Mouse (Mus musculus): Measurements from ENCODE around the gene Ltf.
A peak's percentile ranks its signal among the peaks of the same experiment; 100 is the strongest.

The Ltf gene

DNA sequence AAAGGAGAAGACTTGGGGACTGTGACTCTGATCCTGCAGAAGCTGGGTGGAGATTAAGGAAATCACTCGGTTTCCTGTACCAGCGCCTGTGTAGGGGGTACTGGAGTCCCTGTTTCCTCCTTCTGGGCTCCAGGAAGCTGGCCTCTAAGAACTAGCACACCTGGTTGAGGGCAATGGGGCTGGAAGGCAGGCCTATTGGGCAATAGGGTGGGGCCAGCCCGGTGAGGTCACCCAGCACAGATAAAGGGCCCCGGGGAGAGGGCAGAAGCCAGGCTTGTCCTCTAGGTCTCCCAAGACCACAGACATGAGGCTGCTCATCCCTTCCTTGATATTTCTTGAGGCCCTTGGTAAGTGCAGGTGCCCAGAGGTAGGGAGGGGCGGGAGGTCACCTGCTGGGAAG, at the start of gene Ltf:
Ltf (plus strand) TSS at position 250 of the 400 bp plus-strand sequence.
- DNase-seq (ENCODE audit: low spot score in 2 of 2): no peak

DNA sequence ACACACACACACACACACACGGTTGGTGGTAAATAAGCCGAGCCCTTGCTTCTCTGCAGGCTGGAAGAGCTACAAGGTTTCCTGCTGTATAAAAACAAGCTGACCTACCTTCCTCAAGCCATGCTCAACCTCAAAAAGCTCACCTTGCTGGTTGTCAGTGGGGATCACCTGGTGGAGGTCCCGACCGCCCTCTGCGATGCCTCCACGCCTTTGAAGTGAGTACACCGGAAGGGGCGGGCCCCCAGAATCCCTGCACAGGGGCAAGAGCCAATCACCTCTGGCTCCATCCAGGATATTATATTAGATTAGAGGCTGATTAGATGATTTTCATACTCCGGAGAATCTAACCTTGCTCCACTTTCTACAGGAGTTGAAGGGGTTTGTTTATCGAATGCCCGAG, 39.7 kb upstream of the Ltf start:
- DNase-seq (ENCODE audit: low spot score in 2 of 2): no peak

DNA sequence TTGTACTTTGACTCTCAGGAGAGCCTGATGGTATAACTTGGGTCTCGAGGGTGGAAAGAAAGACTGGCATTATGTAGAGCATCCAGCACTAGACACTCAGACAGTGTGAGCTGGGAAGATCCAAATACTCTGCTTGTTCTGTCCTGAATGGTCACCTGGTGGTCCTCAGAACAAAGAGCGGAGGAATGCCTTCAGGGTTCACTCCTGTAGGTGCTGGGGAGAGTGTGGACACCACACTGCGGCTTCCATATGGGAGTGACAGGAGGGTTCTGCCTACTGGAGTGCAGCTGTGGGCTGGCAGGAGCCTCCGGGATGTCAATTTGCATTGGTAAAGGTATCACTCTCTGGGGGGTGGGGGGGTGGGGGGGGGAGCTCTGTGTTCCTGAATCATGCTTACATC, 36.7 kb upstream of the Ltf start:
- DNase-seq (ENCODE audit: low spot score in 2 of 2): no peak

DNA sequence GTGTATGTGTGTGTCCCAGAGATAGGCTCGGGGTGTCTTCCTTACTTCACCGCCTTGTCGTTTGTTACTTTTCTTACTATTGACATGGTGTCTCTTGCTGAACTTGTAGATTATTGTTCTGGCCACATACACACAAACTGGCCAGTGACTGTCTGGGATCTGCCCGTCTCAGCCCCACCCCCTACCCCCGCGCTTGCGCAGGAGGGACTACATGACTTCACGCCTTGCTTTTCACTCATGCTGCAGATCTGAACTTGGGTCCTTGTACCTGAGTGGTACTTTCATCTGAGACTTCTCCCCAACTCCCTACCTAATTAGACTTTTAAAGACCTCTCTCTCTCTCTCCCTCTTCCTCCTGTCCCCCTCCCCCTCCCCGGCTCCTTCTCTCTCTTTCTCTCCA, 35.0 kb upstream of the Ltf start:
- DNase-seq (ENCODE audit: low spot score in 2 of 2): no peak

DNA sequence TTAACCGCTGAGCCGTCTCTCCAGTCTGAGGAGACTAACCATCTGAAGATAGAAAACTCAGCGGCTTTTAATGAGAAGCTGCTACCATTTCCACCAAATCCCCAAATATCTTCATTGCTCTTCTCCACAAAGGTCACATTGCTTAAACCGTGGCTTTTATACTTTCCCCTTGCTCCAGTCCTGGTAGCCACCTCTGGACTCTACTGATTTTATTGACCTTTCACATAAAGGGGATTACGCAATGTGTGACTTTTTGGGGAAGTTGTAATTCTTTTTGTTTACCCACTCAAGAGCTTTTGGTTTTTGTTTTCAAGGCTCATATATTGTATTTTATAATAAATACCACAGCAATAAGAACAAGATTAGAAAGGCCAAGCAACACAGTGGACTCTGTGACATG, 33.5 kb upstream of the Ltf start:
- DNase-seq (ENCODE audit: low spot score in 2 of 2): no peak

DNA sequence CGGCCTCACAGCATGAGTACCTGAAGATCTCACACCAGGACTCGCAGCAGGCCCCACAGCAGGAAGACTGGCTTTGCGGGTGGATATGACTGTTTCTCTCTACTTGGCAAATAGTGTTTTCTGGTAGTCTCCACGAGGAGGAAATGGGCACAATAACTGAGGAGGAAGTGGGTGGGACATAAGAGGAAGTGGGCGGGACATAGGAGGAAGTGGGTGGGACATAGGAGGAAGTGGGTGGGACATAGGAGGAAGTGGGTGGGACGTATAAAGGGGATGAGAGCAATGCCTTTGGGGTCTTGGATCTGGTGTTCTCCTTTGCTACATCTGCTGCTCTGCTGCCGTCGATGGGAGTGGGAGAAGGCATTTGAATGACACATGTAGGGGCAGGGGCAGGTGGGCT, 33.1 kb upstream of the Ltf start:
- DNase-seq (ENCODE audit: low spot score in 2 of 2): no peak

DNA sequence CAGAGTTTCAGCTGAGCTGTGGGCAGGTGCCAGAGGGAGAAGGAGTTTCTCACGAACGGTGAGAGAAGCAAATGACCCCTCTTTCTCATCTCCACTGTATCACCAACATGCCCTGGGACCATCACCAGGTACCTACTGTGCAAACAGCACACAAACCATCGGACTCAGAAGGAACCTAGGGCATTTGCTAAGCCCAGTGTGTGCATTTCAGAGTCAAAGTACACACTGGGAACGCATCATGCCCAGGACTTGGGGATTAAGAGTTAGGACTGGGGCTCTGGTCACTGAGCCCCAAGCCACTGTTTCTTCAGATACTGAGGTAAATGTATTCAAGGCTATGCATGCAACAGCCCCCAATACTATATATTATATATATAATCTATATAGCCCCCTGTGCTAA, 31.7 kb upstream of the Ltf start:
- DNase-seq (ENCODE audit: low spot score in 2 of 2): no peak

GRCm38 (mm10) chr9:110988078-110988477, 31.0 kb upstream of the Ltf start:
- no peak for DNase-seq (ENCODE audit: low spot score in 2 of 2)

DNA sequence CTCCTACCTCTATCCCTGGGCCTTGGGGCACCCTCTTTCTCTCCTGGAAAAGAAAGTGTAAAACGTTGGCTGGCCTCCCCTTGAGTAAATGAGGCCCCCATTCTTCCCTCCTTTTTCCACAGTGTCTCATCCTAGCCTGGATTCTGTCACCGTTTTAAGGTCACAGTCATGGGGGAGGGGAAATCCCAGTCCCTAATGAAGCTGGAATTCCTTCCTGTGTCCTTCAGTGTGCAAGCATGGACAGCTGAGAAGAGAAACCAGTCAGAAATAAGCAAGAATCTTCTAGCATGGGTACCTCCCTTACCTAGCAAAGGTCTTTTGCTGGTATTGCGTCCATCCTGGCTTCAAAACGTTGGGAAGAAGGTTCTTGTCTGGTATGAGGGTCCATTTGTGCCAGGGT, 29.9 kb upstream of the Ltf start:
- no peak for DNase-seq (ENCODE audit: low spot score in 2 of 2)

GRCm38 (mm10) chr9:110989543-110989942, 29.5 kb upstream of the Ltf start:
- no peak for DNase-seq (ENCODE audit: low spot score in 2 of 2)

DNA sequence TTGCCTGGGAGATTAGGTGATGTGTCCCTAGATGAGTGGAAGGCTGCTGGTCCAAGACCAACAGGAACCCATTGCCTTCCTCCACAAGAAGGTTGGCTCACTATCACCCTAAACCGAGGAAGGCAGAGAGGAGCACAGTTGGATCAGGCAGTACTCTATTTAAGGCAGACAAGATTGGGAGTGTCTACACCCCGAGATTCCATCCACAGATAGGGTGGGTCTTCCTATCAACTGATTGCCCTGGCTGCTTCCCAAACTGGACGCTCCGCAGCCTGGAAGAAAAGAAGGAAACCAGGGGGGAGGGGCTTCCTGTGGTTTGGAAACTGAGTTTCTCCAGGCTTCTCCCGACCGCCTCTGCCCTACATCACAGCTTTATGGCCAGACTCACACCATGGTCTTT, 28.9 kb upstream of the Ltf start, which contains the start of gene Rtp3:
Rtp3 (minus strand) TSS at position 380 of the 400 bp plus-strand sequence.
- no peak for DNase-seq (ENCODE audit: low spot score in 2 of 2)

DNA sequence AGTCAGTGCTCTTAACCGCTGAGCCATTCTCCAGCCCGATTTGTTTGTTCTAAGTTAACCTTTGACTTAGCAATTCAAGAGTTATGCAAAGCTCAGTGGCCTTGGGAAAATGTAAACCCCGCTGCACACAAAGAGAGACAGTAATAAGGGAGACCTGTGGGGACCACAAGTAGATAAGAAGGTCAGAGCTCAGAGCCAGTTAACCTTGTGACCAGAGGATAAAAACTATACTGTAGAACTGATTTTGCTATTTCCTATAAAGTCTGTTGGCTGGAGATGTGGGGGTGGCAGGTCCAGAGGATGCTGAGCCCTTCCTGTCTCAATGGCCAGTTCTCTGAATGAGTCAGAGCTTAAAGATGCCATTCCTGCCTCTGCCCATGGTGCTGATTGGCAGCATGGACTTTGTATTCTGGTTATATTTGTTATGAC, 25.8 kb upstream of the Ltf start:
- DNase-seq (ENCODE audit: low spot score in 2 of 2): no peak

DNA sequence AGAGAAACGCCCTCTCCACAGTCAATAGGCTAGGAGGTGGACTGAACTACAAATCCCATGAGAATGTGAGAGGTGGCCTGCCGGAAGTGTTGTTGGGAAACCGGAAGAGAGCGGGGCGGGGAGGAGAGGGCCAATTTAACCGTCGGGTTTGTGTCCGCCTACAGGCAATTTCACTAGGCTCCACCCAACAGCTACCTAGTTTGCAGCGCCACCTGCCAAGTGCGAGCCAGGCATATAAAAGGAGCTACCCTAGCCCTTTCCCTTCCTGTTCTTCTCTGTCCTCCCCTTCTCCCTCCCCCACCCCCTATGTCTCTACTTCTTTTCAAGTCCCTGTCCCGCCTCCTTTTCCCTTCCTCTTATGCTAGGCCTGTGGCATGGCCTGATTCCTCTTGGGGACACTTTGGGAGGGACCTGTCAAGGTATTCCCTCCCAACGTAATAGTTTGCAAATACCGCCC, 24.3 kb upstream of the Ltf start:
- peak; percentile 76 for DNase-seq (ENCODE audit: low spot score in 2 of 2)

GRCm38 (mm10) chr9:110997245-110997644, 21.8 kb upstream of the Ltf start:
- DNase-seq (ENCODE audit: low spot score in 2 of 2): peak; percentile 49 to 87

DNA sequence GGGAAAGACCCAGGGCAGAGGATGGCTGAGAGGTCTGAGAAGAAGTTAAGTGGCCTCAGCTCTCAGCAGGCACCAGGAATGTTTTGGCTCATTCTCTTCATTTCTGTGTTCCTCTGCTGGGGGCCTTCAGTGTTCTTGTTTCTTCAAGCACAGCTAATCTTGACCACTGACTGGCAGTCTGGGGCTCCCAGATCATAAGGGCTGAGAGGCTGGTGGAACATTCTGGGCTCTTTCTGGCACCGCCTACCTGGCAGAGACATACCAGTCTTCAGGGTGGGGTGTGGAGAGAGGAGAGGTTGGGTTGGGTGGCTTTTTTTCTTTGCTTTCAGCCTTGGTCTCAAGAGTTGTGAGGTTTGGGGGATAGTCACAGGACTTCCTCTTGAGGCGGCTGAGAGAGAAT, 20.0 kb upstream of the Ltf start:
- DNase-seq (ENCODE audit: low spot score in 2 of 2): no peak

GRCm38 (mm10) chr9:110999856-111000255, 19.2 kb upstream of the Ltf start:
- no peak for DNase-seq (ENCODE audit: low spot score in 2 of 2)

DNA sequence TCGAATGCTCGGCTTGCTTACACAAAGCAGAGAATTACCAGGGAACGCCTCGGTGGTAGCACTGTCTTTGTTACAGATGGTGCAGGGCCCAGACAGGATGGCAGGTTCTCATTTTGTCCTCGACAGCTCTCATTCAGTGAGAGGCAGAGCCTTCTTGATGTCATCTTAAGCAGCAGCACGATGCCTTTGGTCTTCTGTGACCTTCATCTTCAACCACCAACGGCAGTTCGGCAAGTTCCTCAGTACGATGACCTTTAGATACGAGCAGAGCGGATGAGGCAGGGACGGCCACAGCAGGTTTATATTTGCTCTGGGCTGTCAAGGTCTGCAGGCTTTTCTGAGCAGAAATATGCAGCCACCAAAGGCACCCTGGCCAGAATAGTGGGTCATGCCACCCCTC, 17.4 kb upstream of the Ltf start:
- DNase-seq (ENCODE audit: low spot score in 2 of 2): no peak

GRCm38 (mm10) chr9:111003279-111003678, 15.8 kb upstream of the Ltf start:
- DNase-seq (ENCODE audit: low spot score in 2 of 2): no peak

DNA sequence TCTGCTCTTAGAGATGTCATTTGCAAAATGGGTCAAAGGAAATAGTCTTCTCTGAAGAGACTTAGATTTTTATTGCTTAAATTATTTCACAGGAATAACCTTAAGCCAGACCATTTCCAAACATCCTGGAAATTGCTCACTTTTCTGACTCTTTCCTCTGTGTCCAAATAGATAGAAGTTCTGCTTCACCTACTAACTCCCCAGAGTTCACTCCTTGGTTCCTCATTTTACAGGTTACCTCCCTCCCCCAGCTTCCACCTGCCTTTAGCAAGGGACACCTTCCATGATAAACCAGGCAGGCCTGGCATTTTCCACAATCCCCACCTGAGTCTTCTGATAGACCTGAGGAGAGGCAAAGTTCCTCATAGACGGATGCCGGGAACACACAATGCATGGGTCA, 12.5 kb upstream of the Ltf start:
- no peak for DNase-seq (ENCODE audit: low spot score in 2 of 2)

GRCm38 (mm10) chr9:111009763-111010162, 9.3 kb upstream of the Ltf start:
- DNase-seq (ENCODE audit: low spot score in 2 of 2): no peak

DNA sequence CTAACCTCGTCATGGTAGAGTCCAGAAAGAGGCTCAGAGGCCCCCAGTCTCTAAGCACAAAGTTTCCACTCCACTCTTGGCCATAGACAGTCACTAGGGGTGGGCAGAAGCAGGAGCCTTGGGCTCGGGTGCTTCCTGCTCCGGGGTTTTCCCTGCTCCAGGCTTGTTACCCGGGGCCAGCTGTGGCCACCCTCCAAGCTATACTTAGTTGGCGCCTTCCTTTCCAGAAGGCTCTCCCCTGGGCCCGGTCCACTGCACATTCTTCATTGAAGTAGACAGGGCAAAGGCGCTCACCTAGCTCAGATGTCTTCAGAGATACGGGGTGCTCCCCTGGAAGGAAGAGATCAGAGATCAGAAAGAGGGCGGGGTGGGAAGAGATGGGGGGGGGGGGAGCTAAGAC, 7.5 kb upstream of the Ltf start:
- DNase-seq (ENCODE audit: low spot score in 2 of 2): no peak

GRCm38 (mm10) chr9:111012041-111012440, 7.0 kb upstream of the Ltf start:
- no peak for DNase-seq (ENCODE audit: low spot score in 2 of 2)

- no peak for DNase-seq (ENCODE audit: low spot score in 2 of 2)
These were observed 3.4 kb upstream of the Ltf start for GRCm38 (mm10) chr9:111015658-111016057.

DNA sequence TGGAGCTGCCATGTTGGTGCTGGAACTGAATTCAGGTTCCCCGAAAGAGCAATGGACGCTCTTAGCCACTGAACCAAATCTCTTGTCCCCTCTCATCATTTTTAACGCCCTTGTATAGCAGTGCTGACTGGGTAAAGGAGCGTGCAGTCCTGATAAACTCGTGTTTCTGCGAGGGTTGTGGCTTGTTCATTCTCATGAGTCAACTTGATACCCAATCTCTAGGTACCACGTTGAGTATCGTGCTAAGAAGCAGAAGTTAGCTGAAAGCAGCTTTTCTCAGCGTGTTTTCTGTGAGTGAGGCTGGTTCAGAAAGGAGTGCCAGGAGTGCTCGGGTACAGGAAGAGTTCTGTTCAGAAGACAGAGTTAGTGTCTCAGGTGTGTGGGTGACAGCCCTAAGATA, 7.7 kb downstream of the Ltf start:
- no peak for DNase-seq (ENCODE audit: low spot score in 2 of 2)

GRCm38 (mm10) chr9:111033717-111034116, 14.6 kb downstream of the Ltf start:
- DNase-seq (ENCODE audit: low spot score in 2 of 2): no peak
